Mouse (Mus musculus): ENCODE data around the gene Kcnj15.

Kcnj15 gene

DNA sequence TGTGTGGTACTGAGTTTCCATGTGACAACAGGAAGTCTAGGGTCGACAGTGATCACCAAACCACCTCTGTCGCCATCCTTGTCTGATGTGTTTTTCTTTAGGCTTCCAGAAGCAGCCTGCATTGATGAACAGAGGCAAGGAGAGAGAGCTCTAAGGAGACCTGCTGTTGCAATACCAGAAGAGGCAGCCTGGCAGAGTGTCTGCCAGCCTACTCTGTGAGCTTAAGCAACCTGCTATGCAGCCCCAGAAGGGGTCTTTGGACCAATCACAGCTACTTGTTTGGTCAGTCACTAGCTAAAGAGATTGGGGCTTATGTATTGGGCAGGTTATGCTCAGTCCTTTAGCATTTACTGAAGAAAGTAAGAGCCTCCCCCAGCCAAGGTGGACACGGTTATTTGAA lies 11.9 kb upstream of the Kcnj15 start:
- ATAC-seq (ENCODE audit: low TSS enrichment): no peak

DNA sequence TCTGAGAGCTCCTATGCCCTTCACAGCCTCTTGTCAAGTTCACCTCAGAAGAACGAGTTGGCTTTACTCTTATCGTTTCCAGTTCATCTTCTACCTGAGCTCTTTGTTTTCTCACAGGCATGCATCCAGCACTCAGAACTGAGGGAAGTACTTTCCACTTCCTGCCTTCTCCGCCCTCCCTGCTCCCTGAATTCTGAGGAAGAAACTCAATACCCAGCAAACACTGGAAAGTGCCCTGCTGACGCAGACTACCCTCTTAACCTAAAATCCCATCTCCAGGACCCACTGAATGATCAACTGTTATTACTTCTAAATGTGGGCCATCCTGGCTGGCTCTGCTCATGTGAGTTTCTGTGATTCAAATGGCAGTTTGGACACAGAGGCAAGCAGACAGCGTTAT lies 8.7 kb upstream of the Kcnj15 start:
- ATAC-seq (ENCODE audit: low TSS enrichment): no peak

DNA sequence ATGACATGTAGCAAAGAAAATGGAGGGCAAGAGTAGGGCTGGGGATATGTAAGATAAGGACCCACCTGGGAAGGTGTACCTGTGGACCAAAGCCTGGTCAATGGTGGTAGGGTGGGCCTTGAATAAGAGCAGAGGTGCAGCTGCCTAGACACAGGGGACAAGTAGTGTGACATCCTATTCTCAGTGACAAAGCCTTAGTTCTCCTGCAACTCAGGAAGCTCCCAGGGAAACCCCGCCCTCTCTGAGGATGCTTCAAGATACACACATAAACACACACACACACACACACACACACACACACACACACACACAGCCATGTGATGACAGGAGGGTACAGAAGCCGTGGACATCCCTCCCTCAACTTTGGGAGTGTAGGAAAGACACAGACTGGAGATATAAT lies 710 bp upstream of the Kcnj15 start:
- ATAC-seq (ENCODE audit: low TSS enrichment): no peak

DNA sequence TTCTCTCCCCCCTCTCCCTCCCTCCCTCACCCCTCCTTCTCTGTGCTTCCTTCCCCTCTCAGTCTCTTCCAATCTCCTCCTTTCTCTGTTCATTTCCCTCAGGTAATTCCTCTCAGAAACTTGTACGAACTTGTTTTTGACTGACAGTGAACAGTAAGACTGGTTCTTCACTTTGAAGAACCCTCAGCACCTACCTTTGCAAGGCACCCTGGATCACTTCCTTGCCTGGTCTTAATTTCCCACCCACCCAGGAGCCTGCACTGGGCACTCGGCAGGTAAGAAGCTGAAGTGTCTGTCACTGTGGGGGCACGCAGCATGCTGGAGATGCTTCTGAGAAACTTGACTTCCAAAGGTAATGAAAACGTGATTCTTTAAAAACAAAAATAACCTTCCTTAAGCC lies 742 bp downstream of the Kcnj15 start:
- ATAC-seq (ENCODE audit: low TSS enrichment): no peak

DNA sequence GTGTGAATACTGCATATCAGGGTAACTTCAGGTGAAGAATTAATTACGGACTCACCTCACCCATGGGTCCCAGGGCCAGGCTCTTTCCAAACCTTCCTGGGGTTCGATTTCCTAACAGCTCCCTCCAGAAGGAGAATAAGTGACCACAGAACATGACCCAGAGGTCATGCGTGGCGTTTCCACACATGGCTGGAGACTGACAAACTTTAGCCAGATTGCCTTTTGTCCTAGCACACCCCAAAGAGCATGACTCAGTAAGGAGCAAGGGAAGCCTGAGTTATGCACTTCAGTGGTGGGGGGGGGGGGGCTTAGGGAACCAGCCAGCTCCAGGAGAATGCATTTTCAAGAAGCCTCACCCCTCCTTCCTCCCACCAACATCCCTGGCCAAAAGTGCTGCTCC lies 2.1 kb downstream of the Kcnj15 start:
- no peak for ATAC-seq (ENCODE audit: low TSS enrichment)

DNA sequence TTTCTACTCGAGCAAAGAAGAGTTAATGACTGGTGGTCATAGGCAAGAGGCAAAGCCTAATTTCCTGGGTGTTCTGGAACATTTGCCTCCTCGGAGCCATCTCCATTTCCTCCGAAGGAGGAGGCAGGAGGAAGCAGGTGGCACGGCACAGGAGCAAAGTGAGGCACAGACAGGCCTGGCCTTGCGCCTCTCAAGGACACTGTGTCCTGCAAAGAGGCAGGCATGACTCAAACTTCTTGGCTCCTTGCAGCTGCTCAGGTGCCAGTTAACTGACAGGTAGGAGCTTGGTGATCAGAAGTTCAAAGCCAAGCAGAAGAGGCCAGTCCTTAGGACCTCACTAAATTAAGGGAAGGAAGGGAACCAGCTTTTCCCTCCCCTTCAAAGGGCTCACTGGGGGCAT lies 3.3 kb downstream of the Kcnj15 start:
- no peak for ATAC-seq (ENCODE audit: low TSS enrichment)

DNA sequence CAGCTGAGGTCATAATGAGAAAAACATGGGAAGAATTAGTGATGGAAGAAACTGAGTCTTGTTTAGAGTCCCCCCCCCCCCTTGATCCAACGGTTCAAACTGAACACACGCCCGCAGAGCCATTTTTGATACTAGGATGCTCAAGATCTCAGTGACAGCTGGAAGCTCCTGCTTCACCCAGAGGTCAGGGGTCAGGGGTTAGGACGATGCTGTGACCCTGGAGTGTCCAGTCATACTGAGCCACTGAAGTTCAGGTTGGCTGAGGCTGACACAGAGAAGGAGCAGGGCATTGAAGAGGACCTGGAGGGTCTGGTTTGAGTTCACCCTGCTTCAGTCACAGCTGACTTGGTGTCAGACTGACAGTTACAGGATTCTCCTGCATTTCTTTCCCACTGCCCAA lies 4.4 kb downstream of the Kcnj15 start:
- ATAC-seq (ENCODE audit: low TSS enrichment): no peak

DNA sequence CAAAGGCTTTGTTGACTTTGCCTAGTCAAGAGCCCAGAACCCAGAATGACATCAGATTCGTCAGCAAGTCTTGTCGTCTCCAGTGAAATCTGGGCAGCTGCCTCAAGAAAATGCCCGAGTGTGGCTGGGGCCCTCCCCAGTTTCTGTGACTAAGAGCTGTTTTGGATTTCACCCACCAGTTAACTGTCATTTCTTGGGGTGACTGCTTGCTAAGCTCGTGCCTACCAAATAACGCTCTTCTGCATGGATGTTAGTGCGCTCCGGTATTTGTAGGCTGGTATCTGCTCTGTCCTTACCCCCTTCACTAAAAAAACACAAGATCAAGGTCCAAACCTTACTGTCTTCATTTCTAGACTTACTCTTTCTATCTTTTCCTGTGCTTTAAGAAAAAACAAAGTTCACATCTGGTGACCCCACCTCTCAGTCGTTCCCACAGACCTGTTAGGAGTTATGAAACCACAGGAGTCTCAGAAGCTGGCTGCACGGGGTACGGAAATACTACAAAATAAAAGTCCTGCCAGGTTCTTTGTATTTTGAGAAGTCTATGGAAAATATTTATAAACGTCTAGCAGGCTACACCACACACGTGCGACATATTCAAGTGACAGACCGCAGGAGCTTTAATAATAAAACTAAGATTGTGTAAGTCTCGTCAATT lies 5.5 kb downstream of the Kcnj15 start:
- ATAC-seq (ENCODE audit: low TSS enrichment): no peak

DNA sequence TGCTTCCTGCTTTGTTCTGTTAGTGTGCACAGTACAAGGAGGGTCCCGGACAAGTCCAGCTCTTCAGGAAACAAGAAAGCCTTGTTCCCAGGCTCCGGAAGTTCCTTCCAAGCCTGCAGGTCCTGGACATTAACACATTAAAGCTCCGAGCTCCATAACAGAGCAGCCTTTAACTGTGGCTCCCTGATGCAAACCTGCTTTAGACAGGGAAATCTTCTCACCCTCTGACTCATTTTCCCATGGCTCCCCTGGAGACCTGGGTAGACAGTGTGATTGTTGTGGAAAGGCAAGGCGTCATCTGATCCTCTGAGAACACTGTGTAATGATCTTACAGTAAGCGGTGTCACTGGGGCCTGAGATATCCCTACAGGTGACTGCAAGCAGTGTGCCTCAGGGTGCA lies 7.0 kb downstream of the Kcnj15 start:
- no peak for ATAC-seq (ENCODE audit: low TSS enrichment)

DNA sequence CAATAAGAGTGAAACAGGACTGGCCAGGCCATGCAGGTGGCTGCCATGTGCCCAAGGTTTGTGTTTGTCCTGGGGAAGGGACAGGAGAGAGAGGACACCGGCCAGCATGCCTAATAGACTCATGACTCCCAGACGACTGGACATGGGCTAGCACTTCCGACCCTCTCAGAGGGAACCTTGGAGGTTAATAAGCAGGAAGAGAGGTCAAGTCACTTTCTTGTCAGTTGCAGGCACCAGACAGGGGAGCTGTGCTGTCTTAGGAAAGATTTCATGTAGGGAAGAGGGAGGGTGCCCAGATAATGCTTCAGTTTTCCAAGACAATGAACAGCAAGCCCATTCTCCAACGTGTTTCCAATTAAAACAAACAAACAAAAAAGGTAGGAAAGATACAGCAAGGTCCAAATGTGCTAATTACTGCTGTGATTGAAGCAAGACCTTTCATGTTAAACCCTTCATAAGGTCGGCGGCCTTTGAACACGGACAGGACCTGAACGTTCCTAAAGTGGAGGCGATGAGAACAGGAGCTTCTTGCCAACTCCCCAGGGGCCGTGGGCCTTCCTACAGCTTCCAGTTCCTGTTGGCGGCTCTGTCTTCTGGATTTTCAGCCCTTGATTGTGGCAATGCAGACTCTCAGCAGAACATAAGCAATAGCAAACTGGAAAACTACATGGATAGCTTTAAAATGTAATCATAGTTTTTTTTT lies 10.3 kb downstream of the Kcnj15 start:
- ATAC-seq (ENCODE audit: low TSS enrichment): no peak

DNA sequence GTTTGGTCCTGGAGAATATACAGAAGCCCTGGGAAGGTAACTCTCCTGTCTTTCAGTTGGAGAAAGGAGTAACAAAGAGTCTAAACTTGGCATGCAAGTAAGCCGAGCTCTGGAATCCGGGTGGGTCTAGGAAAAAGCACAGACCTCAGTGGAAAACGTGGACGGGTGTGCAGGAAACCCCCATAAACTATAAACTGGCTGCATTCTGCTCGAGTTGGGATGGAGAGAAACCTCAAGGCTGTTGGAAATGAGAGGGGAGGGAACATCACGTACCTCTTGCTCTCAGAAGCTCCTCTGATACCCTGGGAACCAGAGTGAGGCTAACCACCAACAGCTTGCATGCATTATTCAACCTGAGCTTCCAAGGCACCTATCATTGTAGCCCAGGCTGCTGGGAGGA lies 12.3 kb downstream of the Kcnj15 start:
- no peak for ATAC-seq (ENCODE audit: low TSS enrichment)

DNA sequence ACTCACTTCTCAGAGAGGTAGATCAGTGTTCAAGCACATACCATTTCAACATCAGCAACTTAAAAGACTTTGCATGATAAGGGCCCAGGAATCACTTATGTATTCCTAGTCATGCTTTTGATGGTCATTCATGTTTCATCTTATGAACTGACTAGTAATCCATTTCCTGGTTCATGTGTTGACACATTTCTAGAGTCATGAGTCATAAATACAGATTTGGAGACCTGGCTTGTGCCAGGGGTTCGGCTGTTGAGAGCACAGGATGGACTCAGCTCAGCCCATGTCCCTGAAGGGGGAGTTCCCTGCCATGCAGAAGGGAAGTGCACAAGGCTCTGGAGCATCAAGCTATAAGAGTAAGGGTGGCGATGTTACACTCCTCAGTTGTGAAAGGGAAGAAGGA lies 15.7 kb downstream of the Kcnj15 start:
- ATAC-seq (ENCODE audit: low TSS enrichment): no peak

DNA sequence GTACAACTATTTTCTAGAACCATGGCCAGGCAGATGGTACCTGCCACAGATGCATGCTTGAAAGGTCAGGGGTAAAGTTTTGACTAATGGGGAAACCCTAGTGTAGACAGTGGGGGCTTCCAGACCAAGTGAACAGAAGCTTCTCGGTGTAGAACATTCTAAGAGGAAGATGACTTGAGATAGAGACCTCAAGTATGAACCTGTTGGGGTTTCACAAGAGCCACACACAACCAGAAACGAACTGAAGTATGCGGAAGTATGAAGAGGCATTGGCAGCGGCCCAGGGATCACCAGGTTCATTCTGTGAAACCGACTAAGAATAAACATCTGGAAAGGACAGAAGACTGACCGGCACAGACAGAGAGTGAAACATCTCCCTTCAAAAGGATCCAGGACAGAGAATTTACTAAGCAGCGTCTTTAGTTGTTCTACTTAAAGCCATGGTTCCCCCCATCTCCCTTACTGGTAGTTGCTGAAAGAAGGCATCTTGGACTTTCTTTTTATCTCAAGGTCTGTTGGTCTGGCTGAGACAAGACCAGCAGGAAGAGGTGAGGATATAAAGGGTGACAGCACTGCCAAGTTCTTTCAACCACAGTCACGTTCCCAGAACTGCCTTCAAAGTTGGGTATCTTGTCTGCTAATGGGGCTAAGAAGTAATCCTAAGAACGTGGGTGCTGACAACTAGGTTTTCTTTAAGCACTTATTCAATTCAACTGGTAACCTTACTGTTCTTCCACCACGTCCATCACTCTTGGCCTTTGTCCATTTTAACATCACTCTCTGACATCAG lies 18.6 kb downstream of the Kcnj15 start:
- no peak for ATAC-seq (ENCODE audit: low TSS enrichment)

DNA sequence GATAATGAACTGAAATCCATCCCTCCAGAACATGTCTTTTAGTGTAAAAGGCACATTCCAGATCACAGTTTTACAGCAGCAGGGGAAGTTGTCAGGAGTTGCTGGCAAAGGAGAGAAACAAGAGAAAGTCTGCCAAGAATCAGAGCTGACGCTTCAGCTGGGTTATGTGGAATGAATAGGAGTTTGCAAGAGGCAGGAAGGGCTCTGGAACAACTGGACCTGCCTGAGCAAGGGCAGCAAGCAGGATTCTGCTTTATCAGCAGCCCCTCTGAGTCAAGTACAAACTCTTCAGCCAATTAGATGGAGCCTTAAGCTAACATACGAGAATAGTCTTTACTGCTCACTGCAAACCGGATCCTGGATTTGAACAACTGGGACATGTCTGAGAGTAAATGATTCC lies 21.7 kb downstream of the Kcnj15 start:
- no peak for ATAC-seq (ENCODE audit: low TSS enrichment)

DNA sequence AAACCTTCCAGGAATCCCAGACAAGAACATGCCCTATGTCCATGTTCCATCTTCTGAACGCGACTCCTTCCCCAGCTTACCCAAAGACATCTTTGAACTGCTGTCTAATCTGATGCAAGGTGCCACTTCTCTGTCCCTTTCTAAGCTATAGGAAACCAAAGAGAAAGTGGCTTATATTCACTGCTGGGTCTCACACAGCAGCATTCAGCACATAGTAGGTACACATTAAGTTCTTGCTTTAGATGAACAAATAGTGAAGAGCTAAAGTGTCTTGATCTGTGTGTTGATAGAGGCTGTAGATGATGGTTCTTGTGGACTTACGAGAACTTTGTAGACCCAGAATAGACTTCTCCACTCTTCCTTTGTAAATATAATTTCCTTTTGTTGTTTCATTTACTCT lies 23.0 kb downstream of the Kcnj15 start:
- no peak for ATAC-seq (ENCODE audit: low TSS enrichment)

DNA sequence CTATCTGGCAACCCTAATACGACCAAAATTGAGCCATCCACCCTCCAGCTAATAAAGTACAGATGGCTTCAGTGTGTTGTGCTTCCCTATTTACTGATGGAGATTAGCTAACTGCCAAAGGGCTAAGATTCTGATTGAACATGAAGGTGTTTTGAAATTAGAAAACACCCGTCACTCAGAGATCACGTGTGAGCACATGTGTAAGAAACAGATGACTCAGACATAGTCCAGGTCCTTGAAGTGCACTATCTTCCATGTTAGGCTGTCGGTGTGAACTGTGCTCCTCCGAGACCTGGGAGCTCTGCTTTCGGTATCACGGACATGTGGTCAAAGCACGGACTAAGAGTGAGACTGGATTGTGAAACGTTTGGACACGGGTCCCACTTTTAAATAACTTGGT lies 26.0 kb downstream of the Kcnj15 start:
- no peak for ATAC-seq (ENCODE audit: low TSS enrichment)

DNA sequence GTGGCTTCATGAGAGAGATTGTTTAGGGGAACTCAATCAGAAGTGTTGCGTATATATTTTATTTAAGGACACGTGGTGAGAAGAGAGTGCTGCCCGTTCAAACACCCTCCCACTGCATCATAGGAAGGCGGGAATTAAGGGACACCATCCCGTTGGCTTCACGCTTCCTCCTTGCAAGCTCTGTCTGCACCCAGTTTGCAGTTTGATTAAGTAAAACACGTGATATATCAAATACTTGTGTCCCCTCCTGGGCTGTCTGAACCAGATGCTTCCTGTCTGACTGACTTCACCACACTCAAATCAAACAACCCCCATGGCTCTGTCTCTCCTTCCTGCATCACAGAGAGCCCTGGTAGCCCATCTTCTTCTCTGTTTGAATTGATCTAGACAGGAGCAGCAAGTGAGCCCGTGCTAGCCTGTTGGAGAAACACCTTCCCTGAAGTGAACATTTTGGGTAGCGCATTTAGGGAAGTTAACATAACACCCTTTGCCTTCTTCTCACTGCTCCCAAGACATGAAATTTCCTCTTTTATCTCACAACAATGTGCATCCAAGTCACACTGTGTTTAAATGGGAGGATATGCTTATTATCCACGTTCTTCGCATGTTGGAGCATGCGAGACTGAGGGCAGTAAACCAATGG lies 26.8 kb downstream of the Kcnj15 start:
- no peak for ATAC-seq (ENCODE audit: low TSS enrichment)

DNA sequence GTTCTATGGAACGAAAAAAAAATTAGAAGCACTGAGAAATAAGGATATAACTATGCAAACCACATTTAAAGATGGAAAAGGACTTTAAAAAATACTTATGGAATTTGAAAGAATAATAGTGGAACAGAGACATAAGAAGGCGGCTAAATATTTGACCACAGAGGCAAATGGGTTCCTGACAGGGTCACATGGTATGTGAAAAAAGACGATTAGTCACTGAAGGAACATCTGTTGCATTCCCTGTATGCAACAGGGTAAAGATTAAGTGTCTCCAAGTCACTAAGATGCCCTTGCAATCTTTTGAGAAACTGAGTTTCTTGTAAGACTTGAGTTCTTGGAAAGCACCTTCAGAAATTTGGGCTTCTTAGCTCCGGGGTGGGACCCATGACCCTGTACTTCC lies 27.7 kb downstream of the Kcnj15 start:
- no peak for ATAC-seq (ENCODE audit: low TSS enrichment)

DNA sequence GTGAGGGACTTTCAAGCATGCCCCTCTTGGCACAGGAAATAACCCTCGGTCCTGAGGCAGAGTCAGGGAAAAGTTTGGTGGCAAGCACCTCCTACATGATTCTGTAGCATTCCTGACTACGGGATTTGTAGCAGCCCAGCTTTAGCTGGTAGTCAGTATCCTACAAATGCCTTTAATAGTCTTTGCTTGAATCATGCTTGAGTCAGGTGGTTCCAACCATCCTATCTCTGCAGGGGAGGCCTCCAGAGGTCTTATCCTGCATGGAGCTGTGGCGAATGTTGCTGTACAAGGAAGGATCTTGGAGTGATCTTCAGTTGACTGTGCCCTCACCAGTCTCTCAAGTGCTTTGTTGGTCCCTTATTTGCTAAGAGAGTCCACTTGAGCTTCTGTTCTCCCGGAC lies 28.4 kb downstream of the Kcnj15 start:
- ATAC-seq (ENCODE audit: low TSS enrichment): no peak

DNA sequence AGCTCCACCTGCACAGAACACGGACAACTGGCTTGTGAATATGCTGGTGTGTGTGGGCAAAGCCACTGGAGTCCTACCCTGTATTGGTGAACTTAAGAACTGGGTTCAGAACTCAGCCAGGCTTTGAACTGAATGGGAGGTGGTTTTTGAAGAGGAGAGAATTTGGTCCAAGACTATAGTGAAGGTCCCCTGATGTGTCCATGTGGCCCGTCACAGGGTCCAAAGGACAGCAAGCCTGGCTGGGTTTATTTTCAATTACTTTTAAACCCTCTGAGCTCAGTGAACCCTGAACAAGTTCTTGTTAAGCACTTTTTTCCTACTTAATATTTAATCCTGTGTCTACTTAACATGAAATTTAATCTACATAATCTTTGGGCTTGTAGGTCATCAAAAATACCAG lies 30.3 kb downstream of the Kcnj15 start:
- no peak for ATAC-seq (ENCODE audit: low TSS enrichment)

DNA sequence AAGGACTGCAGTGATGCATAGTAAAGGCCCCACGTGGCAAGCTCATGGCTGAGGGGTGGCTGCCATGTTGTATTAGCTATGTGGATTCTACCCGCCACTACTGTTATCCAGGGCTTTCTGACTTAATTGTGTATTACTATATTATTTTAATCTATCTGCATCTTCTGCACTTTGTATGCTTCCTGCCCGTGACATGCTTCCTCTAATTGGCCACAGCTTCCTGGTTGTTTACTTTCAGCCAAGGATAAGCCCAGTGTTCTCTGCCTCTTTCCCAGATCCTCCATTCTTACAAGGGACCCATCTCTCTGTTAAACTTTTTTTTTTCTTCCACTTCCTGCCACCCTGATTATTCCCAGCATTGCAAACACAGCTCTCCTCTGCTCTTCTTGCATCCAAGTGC lies 32.0 kb downstream of the Kcnj15 start:
- no peak for ATAC-seq (ENCODE audit: low TSS enrichment)

DNA sequence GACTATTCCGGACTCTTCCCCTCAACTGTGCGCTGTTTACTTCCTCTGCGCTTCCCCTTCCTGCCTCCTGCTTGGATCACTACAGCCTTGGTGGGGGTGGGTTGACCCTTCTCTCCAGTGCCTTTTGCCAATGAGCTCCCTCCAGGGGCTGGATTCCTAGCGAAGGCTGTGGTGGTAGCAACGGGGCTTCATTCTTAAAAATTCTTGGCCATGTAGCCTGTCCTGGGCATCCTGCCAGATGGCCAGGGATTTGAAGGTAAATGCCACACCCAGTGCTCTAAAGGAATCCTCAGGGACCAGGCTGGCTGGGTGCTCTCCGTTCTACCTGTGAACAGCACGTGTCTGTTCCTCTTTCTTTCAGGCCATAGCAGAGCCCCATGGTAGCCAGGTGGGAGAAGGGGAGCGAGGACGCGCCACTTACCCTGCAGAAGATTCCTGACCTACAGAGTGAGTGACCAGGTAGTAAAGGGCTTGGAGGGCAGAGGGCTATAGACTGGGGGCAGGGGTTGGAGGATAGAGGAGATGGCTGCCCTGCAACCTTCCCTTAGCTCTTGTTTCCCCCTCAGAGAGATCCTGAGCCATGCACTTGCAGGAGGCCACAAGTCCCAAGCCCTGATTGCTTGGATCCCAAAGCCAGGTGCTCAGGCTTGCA lies 34.2 kb downstream of the Kcnj15 start:
- ATAC-seq (ENCODE audit: low TSS enrichment): no peak
